Mouse (Mus musculus): Measurements from ENCODE around the gene Neu2.
"Not testable (repeated sequence)": the region's sequence is repeated elsewhere in the genome, so short reads cannot be mapped to it uniquely, and the experiment has no call there.

Gene Neu2

DNA sequence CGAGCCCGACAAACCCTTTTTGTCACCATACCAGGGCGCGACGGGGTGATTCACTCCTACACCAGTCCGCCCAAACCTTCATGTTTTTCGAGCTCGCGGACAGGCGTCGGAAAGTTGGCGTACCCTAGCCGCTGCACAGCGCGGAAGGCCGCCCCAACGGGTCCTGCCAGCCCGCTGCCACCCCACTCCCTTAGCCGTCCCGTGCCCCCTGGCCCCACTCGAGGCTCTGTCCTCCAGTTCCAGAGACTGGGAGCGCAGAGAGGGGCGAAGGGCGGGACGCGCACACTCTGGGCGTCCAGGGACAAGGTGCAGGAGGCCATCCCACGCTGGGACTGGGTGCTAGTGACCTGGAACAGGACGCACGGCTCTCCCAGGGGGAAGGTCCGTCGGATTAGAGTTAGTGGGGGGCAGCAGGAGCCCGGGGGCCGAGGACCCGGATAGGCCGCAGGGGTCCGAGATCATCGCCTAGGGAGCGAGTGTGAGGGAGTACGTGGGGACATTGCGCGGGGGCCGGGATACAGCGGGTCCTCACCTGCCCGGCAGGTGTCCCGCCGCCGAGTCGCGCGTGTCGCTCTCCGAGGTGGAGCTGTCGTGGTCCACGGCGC lies at the start of gene Neu2:
TSS of gene Neu2 (plus strand) at position 329 of the 605 bp plus-strand sequence.
- peak; percentile 14 for DNase-seq

DNA sequence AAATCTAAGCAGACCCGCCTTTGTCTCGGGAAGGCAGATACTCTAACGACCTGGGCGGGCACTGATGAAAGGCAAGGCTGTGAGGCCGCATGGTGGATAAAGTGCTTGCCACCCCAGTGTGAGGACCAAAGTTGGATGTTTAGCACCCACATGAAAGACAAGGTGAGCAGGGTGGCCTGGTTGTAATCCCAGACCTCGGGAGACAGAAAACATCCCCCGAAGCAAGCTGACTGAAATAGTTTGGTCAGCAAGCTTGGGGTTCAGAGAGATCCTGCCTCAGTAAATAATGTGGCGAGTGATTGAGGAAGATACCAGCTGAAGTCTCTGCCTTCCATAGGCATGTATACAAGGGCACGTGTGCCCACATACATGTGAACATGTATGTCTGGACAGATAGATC lies 42.2 kb upstream of the Neu2 start:
- no peak for DNase-seq

DNA sequence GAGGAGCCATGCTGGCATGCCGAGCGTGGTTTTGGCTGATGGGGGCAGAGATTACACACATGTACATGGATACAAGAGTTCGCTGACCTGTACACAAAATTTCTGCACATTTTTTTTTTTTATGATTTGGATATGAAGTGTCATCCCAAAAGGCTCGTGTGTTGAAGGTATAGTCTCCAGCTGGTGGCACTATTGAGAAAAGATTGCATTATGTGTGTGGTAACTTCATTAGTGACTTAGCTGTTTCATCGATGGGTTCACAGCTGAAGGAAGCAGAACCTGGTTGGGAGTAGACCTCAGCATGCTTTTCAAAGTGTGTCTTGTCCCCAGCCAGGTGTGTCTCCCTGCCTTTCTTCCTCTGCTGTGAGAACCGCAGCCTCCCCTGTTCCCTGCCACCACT lies 41.4 kb upstream of the Neu2 start:
- no peak for DNase-seq

DNA sequence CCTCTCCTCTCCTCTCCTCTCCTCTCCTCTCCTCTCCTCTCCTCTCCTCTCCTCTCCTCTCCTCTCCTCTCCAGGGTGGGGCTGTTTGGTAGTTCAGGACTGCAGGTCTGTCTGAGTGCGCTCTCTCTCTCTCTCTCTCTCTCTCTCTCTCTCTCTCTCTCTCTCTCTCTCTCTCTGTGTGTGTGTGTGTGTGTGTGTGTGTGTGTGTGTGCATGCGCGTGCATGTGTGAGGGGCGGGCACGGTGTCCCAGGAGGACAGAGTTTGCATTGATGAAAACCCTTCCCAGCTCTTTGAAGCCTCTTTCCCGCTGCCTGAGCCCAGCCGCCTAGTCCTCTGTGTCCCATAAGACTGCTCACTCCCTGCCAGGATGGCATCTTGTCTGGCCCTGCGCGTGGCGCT lies 39.7 kb upstream of the Neu2 start, which contains the start of gene Snorc:
TSS of gene Snorc (plus strand) at position 301 of the 400 bp plus-strand sequence.
- not testable (repeated sequence) for DNase-seq

DNA sequence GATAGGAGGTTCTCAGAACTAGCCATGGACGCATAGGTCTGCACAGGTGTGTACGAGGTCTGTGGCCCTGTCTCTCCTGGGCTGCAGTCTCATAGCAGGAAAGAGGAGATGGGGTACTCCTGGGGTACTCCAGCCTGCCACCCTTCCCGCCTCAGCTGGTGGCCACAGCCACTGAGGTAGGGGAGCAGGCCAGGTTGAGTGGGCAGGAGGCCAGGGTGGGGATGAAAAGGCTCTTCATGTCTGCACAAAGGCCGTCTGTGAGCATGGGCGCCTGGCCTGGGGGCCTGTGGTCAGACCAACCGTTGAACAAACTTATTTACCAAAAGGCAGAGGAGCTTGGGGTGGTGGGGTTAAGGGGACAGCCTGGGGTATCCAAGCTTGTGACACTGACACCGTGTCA lies 37.8 kb upstream of the Neu2 start:
- no peak for DNase-seq

DNA sequence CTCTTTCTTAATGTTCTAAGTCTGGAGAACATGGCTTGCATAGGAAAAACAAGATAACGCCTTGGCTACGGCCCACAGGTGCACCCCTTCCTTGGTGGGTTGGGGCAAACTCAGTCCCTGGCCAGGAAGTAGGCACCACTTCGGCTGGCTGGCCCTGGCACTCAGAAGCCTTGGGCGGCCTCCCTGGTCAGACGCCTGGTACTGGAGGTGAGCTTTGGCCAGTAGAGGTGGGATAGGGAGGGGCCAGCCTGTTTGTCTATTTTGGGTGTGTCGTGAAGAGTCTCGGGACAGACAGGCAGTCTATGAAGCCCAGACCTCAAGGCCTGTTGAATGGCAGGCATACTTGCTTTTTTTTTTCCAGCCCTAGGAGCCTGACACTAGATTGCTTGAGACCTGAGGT lies 37.1 kb upstream of the Neu2 start:
- DNase-seq = no peak

DNA sequence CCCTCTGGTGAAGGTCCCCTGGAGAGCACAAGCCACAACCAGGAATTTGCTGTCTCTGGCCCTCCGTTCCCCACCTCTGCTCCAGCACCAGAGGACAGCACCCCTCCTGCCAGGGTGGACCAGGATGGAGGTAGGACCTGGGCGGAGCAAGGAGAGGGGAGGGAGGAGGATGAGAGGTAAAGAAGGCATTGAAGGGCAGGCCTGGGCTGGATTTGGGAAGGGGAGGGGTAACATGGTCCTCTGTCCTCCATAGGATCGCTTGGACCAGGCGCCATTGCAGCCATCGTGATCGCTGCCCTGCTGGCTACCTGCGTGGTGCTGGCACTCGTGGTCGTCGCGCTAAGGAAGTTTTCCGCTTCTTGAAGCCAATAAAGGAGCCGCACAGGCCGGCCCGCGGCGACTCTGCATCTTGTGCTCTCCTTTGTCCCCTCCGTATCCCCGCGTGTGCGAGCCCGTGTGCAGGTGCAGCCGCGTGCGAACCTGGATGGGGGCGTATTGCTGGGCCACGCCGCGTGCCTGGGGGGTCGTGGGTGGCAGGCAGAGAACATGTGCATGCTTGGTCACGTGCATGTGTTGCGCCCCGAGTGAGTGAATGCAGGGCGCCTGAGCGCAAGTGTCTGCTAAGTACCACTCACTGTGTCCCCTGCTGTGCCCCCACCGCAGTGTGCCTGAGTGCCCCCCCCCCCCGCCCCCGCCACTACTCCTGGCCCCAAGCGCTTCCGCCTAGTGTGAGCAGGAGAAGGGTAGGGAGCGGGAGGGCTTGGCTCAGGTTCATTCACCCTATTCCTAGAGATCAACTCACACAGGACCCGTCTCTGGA lies 34.4 kb upstream of the Neu2 start:
- DNase-seq = no peak

DNA sequence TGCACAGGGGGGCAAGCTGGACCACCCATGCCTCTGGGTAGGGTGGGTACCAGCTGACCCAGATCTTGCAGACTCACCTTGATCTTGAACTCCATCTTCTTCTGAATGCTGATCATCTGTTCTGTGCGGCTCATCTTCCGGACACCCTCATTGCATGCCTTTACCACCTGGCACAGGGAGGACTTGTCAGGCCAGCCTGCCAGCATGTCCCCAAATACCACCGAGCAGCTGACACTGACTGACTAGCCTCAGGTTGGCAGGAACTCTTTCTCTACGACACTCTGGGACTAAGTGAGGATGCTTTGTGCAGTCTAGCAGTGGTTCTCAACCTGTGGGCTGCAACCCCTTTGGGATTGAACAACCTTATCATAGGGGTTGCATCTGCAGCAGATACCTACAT lies 27.1 kb upstream of the Neu2 start:
- no peak for DNase-seq

DNA sequence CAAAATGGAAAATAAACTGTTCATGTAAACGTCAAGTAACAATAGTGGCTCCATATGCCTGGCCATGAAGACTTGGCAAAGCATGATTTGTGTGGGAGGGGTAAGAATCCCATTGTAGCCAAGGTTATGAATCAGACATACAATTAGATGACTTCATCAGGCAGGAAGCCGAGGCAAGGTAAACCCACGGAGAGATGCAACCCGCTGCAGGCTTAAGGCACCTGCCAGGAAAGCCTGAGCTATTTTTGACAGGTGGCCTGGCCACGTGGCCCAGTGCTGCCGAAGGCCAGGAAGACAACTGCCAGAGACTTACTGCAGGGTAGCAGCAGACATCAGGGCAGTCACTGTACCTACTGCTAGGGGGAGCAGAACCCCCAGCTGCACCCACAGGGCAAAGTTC lies 23.3 kb upstream of the Neu2 start:
- peak; percentile 96 for DNase-seq

DNA sequence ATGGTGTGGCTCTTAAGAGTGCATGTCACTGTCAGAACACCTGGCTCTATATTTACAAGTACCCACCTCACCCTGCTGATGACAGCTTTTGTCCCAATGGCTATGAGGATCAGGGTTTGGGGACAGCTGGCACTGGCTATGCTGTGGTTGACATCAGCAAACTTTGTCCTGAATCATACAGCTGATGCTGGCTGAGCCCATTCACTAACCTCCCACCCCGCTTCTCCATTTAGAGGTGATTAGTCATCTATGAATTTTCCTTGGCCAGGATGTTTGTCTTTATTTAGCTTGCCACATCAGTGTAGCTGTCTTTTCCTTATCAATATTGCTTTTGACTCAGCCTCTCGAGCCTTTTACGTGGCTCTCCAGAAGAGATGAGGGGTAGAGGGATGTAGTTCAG lies 17.4 kb upstream of the Neu2 start:
- DNase-seq = no peak

DNA sequence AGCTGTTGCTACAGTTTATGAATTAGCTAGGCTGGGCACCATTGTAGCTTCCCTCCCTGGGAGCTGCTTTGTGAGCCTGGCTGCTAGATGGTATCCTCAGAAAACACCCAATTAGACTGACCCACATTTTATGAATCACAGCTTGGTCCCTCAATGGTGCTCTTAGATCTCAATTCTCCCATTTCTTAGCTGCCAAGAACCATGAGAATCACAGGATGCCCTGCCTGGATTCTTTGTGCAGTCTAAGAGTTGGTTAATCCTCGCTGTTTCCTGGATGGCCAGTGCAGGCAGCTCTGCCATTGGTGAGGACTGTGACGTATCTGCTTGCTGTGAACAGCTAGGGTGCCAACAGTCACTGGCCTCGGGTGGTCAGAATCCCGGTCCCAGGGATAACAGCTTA lies 16.1 kb upstream of the Neu2 start:
- no peak for DNase-seq

DNA sequence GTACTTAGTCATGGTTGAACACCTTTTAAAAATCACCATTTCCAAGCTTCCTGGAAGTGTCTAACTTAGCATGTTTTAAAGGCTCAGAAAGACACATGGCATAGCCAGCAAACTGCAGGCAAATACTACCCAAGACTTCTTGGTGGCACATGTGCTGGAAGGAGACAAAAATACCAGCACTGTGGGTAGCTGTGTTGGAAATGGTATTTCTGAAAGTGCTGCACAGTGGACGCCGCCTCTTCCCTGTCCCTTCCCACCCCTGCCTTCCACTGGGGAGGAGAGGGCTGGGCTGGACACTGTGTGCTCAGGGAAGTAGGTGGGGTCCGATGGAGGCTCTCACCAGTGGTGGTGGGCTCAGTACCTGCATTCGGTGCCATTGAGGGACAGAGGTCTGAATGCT lies 4.2 kb upstream of the Neu2 start:
- DNase-seq = no peak

DNA sequence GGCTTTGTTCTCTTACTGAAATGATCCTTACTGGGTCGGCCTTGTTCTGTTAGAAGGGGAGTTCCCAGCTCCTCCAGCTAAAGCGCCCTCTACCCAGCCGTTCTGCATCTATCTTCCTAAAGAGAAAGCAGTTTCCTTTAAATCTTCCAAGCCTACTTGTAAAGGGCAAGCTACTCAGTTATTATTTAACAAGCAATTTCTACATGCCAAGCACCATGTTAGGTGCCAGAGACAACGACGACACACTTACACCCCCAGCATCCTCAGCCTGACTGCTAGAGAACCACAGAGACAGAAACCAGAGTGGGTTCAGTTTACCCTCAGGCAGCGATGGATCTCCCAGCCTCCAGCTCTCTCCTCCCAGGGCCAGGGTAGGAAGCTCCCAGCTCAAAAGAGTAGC lies 1.8 kb upstream of the Neu2 start:
- DNase-seq = no peak

DNA sequence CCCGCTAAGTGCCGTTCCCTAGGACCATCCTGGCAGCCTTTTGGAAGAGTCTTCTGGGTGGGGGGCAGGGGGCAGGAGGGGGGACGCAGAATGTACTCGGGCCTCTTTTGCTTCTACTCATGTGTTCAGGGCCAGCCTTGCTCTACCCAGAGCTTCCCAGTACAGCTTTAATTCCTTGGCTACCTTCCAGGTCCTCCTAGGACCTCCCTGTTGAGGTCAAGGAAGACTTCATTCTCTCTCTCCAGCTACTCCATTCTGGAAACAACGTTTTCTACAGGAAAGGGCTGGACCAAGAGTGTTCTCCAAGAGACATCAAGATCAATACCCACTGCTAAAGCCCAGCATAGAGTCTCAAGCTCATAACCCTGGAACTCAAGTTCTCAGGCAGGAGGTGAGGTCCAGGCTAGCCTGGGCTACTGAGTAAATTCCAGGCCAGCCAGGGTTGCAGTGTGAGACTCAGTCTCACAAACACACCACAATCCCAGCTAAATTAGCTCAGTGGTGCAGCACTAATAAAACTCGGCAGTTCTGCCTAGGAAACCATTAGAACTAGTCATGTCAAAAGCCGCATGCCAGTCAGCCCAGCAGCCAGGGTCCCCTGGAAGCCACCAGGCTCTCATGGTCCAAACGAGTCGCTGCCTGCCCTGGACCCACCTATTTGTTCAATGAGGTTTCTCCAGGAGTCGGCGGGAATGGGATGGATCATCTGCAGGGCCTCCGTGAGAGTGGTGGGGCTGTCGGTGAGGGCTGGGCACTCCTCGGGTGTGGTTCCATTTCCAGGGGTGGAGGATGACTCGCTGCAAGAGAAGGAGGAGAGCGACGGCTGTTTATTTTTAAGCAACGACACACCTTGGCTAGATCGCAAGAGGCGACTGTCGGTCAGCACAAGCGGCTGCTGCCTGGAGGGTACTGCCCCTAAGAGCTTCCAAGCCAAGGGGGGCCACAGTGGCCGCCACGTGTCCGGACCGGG lies 813 bp upstream of the Neu2 start:
- no peak for DNase-seq

DNA sequence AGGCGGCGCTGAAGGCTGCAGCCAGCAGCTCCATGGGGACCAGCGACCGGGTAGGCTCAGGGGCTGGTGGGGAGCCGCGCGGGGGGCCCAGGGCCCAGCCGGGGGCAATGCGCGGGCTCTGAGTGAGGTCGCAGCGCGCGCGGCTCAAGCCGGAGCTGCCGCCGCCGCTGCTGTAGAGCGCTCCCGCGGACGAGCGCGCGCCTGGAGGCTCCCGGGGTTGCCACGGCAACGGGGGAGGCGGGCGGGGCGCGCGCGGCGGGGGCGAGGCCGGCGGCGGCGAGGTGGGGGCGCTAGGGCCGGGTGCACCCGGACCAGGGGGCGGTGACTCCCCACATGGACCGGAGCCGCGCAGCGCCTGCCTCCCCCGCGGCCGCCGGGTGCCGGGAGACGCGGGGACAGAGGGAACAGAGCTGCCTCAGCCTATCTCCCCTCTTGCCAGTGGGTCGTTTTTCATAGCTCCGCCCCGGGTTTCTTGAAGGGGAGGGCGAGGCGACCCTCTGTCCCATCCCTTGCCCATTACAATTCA lies 540 bp downstream of the Neu2 start:
- DNase-seq = peak; percentile 17

DNA sequence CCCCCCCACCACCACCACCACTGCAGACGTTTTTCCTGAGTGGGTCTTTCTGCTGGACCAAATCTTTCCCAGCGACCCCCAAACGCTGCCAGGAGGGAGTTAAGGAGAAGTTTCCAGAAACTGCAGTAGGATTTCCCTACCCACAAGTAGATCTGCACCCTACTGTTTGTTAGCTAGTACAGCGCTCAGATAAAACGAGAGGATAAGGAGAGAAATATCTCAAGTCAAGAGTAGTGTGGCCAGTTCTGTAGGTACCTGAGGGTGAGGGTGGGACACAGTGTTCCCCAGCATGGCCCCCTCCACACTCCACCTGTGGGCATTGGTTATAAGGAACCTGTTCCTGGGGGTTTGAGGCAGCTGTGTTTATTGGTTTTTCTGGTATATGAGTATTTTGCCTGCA lies 1.2 kb downstream of the Neu2 start:
- DNase-seq = no peak

DNA sequence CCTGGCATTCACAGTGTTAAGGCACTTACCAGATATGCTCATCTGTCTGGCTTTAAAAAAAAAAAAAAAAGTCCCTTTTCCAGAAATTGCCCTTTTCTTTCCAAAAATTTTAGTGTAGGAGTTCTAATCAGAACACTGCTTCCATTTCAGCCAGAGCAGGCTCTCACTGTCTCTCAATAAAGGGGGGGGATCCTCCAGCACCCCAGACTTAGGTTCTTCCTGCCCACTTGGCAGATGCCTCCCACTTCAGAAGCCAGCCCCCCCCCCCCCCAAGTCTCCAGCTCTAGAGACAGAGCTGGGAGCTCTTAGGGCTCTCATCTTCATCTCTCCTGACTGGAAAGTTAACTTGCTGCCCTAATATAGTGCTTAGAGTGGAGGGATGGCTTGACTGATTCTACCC lies 10.8 kb downstream of the Neu2 start:
- no peak for DNase-seq

DNA sequence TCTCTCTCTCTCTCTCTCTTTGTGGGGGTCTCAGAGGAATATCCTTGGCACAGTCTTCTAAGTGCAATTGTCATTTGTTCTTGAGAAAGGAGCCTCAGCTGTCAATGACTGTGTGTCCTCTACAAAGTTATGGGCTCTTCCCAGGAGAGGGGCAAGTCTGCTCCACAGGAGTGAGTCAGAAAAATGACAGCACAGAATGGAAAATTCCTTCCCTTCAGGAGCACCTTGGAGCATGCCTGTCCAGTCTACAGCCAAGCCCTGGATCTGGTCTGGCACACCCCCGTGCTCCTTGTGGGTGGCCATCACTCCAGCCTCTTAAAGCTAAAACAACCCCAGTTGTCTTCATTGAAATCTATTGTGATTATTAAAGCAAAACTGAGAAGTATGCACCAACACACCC lies 11.8 kb downstream of the Neu2 start:
- no peak for DNase-seq

DNA sequence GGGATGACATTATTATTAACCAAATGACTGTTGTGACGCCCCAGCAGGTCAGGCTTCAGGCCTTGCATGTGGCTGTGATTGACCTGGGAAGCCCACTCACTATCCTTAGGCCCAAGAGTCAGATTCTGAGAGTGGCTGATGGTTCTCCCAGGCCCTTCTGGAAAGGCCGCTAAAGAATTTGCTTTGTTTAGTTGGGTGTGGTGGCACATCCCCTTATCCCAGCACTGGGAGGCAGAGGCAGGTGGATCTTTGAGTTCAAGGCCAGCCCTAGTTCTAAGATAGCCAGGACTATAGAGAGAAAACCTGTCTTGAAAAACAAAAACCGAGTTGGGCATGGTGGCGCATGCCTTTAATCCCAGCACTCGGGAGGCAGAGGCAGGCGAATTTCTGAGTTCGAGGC lies 15.4 kb downstream of the Neu2 start:
- no peak for DNase-seq

DNA sequence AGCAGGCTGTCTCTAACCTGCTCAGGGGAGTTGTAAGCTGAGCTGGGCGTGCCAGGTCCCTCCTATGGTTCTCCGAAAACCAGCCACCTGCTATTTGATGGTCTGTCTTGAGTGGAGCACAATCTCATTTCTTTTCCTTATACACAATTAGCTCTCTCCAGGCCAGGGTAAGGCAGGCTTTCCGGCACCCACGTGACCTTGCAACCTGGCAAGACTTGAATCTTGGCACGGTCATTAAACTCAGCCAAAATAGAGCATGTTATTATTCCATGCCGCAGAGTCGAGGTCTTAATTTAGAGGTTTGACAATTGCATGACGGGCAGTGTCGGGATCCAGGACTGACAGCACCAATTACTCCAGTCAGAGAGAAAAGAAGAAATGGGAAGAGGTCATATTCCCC lies 17.5 kb downstream of the Neu2 start:
- DNase-seq = peak; percentile 30

DNA sequence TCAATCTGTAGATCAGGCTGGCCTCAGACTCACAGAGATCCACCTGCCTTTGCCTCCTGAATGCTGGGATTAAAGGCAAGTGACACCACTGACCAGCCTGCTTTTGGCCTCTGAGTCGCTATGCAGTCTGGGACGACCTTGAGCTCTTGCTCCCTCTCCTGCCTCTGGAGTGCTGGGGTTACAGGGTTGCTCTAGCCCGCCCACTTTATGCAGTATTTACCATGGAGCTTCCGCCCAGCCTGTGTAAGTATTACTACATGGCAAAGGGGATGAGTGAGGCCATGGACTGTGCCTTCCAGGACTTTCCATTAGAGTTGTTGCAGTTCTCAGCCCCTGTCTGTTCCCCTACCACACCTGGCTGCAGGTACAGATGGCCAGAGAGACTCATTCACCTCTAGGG lies 22.7 kb downstream of the Neu2 start:
- no peak for DNase-seq

DNA sequence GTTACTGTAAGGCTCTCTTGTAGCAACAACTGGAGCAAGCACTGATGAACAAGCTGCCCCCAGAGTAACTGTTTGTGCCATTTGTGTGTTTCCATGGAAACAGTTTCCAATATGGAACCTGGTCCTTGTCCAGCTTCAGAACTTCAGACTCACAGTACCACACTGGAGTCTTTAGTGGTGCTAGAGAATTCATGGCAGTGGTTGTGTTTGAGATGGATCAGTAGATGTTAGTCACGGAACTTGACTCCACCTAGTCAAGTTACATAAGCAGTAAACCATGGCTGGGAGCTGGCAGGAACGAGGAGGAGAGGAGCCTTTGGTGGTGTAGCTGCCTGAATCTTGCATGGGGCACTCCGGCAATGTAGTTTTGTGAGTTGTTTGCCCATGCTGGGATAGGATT lies 24.4 kb downstream of the Neu2 start:
- DNase-seq = no peak

DNA sequence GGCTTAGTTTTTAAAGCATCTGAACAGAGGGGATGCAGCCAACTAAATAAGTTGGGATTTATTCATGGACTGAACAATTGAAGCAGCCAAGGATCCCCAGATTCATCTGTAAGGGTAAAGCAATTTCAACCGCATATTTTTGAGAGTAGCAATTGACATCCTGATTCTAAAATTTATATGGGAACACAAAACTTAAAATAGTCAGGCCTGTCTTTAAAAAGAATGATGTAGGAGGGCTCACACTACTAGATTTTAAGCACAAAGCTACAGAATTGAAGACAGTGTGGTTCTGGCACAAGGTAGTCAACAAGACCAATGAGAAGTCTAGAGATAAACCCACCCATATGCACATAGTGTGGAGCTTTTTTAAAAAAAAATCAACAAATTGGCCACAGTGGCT lies 27.3 kb downstream of the Neu2 start:
- no peak for DNase-seq
